Mouse (Mus musculus) thymus, postnatal 14 days (tissue): Measurements from ENCODE around the gene Natd1.
"Not testable (repeated sequence)": the region's sequence is repeated elsewhere in the genome, so short reads cannot be mapped to it uniquely, and the experiment has no call there.

ENCODE experiments used
- DNase-seq: peaks from one replicate; pipeline ENCODE4 v3.0.0; 2021

Natd1 gene

DNA sequence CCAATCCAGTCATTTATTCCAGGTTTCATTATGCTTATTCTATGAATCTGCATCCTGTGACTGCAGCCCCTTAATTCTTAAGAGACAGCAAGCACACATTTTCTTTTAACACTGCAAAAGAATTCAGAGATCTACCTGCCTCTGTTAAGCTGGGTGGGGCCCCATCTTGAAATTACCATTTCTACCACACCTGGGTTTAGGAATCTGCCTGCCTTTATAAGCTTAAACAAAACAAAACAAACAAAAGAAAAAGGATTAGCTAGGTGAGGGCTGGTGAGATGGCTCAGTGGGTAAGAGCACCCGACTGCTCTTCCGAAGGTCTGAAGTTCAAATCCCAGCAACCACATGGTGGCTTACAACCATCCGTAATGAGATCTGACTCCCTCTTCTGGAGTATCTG, 27.6 kb downstream of the Natd1 start:
- not testable (repeated sequence) for DNase-seq

GRCm38 (mm10) chr11:60882386-60882785, 32.2 kb downstream of the Natd1 start:
- DNase-seq: no peak

DNA sequence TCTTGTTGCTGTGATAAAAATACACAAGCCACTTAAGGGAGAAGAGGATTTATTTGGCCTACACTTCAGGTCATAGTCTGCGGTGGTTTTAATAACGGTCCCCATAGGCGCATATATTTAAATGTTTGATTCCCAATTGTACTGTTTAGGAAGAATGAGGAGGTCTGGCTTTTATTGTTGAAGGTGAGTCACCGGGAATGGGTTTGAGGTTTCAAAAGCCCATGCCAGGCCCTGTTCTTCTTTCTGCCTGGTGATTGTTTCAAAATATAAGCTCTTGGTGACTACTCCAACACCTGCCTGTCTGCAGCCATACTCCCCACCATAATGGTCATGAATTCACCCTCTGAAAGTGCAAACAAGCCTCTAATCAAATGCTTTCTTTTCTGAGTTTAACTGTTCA, 34.0 kb downstream of the Natd1 start:
- DNase-seq: no peak

DNA sequence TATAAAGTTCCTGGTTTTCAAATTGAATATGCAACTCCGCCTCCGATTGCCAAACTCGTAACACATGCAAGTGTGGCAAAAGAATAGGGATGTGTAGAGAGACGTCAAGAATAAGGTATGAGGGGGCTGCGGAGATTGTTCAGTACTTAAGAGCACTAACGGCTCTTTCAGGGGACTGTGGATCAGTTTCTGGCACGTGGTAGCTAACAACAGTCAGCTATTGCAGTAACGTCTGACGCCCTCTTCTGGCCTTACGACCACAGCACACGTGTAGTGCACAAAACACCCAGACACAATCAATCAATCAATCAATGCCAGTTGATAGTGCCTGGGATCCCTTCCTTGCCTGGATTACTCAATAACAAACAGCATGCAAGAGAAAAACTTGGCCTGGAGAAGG, 35.1 kb downstream of the Natd1 start:
- peak; percentile 60 for DNase-seq

DNA sequence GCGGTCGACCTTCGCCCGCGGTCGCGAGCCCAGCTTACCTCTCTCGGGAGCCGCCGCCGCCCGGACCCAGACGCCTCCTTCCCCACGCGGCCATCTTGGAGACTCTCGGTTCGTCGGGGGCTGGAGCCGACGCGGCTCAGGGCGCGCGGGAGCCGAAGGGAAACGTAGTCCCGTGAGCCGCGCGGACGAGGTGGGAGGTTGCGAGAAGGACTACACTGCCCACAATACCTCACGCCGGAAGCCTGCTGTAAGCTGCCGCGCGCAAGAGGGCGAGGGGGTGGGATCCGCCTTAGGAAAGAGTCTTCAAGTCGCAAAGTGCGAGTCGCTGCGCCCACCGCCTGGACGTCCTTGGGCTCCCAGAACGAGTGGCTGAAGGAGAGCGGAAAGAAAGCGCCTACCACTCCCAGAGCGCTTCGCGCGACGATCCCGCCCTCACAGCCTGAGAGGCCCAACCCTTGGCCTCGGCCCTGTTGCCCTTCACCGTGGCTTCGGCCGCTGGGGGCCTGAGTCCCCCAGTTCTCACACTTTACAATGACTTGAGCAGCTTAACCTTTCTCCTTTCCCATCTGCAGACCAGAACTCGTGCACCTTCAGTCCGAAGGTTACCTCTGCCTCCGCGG, 35.8 kb downstream of the Natd1 start, which contains the start of gene Tmem11:
Gene Tmem11, minus strand, starts transcription at position 598 of the 620 bp plus-strand sequence.
- peak; percentile 96 for DNase-seq

DNA sequence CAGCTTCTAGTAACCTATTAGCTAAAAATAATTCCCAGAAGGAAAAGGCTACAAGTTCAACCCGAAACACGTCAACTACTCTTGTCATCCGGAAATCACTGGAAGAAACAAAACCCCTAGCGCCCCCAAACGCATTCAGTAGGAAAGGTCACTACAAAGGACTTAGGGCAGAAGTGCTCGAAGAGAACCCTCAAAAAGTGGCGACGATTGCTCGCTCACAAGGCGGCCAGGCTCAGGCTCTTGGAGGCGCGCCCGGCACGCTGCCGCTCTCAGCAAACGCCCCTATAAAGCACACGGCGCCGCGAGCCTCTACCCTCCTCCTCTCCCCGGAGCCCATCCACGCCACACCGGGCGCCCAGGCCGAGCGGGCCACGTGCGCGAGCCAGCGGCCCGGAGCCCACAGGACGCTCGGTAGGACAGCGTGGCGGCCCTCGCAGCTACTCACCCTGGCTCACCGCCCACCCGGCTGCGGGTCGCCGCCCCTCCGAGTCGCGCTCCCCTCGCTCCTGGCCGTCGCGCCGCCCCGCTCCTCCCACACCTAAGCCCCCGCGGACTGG, 36.4 kb downstream of the Natd1 start:
- DNase-seq: peak; percentile 59

GRCm38 (mm10) chr11:60873101-60873500, 41.4 kb downstream of the Natd1 start:
- peak; percentile 18 for DNase-seq

DNA sequence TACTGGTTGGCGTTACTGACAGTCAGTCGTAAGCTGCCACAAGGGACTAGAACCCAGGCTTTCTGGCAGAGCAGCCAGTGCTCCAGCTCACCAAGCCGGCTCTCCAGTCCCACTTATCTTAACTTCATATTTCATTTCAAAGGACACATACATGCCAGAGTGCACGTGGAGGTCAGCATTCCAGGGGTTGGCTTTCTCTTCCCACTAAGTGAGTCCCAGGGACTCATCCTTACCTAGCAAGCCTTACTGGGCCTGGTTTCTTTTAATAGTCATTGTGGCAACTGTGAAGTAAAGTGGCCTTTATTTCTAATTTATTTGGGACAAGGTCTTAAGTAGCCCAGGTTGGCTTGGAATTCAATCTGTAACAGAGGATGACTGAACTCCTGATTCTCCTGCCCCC, 43.1 kb downstream of the Natd1 start:
- DNase-seq: no peak

- DNase-seq: not testable (repeated sequence)
Observed at GRCm38 (mm10) chr11:60869471-60869870, 45.1 kb downstream of the Natd1 start.

GRCm38 (mm10) chr11:60867904-60868303, 46.6 kb downstream of the Natd1 start:
- no peak for DNase-seq

GRCm38 (mm10) chr11:60867456-60867855, 47.1 kb downstream of the Natd1 start:
- DNase-seq: no peak

DNA sequence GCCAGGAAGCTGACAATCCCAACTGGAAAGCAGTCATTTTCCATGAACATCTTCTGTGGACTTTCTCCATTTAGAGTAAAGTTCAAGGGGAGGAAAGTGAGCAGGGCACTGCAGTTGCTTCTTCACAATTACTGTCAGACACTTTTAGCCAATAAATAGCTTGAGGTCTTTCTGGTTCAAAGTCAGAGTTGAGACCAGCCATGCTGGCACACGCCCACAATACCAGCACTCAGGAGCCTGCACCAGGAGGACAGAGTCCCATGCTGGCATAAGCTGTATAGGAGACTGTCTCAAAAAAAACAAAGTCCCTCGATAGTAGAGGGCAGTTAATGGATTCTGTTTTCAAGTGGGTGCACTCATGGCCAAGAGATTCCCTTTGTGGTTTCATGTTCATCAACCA, 48.5 kb downstream of the Natd1 start:
- no peak for DNase-seq

GRCm38 (mm10) chr11:60864916-60865315, 49.6 kb downstream of the Natd1 start:
- DNase-seq: no peak

DNA sequence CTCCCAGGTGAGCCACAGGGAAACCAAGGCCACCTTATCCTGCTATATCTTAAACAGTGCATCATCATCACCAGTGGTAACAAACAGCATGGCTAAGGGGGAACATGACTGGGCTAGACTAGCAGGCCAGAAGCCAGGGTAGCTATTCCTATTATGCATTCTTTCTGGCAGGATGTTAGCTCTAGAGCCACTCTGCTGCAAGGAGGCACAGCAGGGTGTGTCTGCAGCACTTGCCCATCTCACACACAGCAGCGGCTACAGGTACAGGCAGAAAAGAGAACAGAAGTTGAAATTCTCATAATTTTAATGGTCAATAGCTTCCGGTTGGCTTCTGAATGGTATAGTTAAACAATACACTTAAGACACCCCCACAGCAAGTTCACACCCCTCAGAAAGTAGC, 50.4 kb downstream of the Natd1 start:
- no peak for DNase-seq

DNA sequence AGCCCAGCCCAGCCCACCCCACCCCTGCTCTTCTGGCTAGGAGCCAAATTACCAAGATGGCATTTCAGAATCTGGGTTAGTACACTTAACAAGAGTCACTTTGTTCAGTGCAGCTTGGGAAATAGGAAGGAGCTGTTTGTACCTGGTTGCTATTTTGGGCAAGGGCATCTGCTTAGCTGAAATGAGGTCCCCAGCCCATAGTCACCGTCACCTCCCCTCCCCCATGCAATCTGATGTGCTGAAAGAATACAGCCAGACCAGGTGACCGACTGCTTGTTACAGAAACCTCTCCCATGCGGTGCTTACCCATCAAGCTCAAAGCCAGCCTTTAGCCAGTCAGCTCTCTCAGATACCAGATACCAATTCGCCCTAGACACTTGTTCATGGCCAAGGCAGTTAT, 51.4 kb downstream of the Natd1 start:
- no peak for DNase-seq

- DNase-seq: no peak
Observed at GRCm38 (mm10) chr11:60861993-60862392, 52.6 kb downstream of the Natd1 start.

GRCm38 (mm10) chr11:60856587-60856986, 58.0 kb downstream of the Natd1 start:
- DNase-seq: no peak
